Mouse (Mus musculus) retina, postnatal 7 days (tissue): ENCODE data around the gene Ulk4.

ENCODE experiments used
- DNase-seq: peaks from one replicate; pipeline ENCODE4 v3.0.0-alpha.2; 2012; ENCODE audit warnings: low read depth, low spot score

The Ulk4 gene

GRCm38 (mm10) chr9:121299976-121300570, 23.1 kb upstream of the Ulk4 start:
- DNase-seq = no peak

- no peak for DNase-seq
These were observed 22.3 kb upstream of the Ulk4 start for GRCm38 (mm10) chr9:121299223-121299755.

GRCm38 (mm10) chr9:121298411-121299091, 21.6 kb upstream of the Ulk4 start:
- DNase-seq = no peak

- DNase-seq = no peak
These were observed 21.0 kb upstream of the Ulk4 start for GRCm38 (mm10) chr9:121298065-121298398.

- peak; percentile 49 for DNase-seq
These were observed 20.4 kb upstream of the Ulk4 start, which contains the start of gene Trak1 for GRCm38 (mm10) chr9:121297171-121298064. Trak1 (plus strand) TSS chr9:121297502.

- DNase-seq = no peak
These were observed 18.2 kb upstream of the Ulk4 start for GRCm38 (mm10) chr9:121295221-121295620.

- DNase-seq = no peak
These were observed 16.2 kb upstream of the Ulk4 start for GRCm38 (mm10) chr9:121293187-121293586.

- DNase-seq = no peak
These were observed 14.3 kb upstream of the Ulk4 start for GRCm38 (mm10) chr9:121291275-121291674.

GRCm38 (mm10) chr9:121286325-121286901, 9.4 kb upstream of the Ulk4 start:
- no peak for DNase-seq

- DNase-seq = no peak
These were observed 8.6 kb upstream of the Ulk4 start for GRCm38 (mm10) chr9:121285341-121286324.

- DNase-seq = no peak
These were observed 7.4 kb upstream of the Ulk4 start for GRCm38 (mm10) chr9:121284422-121284821.

- no peak for DNase-seq
These were observed 6.7 kb upstream of the Ulk4 start for GRCm38 (mm10) chr9:121283620-121284185.

- DNase-seq = no peak
These were observed 4.9 kb upstream of the Ulk4 start for GRCm38 (mm10) chr9:121281891-121282290.

- DNase-seq = no peak
These were observed 2.2 kb upstream of the Ulk4 start for GRCm38 (mm10) chr9:121279216-121279615.

- DNase-seq = no peak
These were observed 266 bp downstream of the Ulk4 start for GRCm38 (mm10) chr9:121276745-121277117.

GRCm38 (mm10) chr9:121271561-121271960, 5.4 kb downstream of the Ulk4 start:
- no peak for DNase-seq

- DNase-seq = no peak
These were observed 5.8 kb downstream of the Ulk4 start for GRCm38 (mm10) chr9:121271149-121271548.

- no peak for DNase-seq
These were observed 11.7 kb downstream of the Ulk4 start for GRCm38 (mm10) chr9:121265307-121265706.

GRCm38 (mm10) chr9:121257106-121257505, 19.9 kb downstream of the Ulk4 start:
- DNase-seq = no peak

GRCm38 (mm10) chr9:121254761-121255160, 22.2 kb downstream of the Ulk4 start:
- no peak for DNase-seq
